Mouse (Mus musculus) granulocyte monocyte progenitor cell, adult 5-6 weeks (primary cell): ENCODE results near the gene Med12l. TPM values are rescaled to one million over a fixed set of nuclear protein-coding genes. Genes with fewer than 3 reads are reported as not detected.

Experiments used
- ATAC-seq: replicated peaks from 2 replicates; pipeline ENCODE4 v1.8.0; 2016; ENCODE audit warnings: mild to moderate bottlenecking, moderate TSS enrichment, inconsistent platforms; ENCODE audit not compliant: poor library complexity, severe bottlenecking
- total RNA-seq, 2 experiments: library from RNA; stranded (forward) in 1 of 2; stranded (reverse) in 1 of 2; fragments of 200-712, 200-1000 nt in 1 of 2; fragments of >200 nt in 1 of 2; fragmentation: Nextera tagmentation in 1 of 2; gene quantifications; 2 replicates each; pipeline ENCODE4 v1.2.3; 2014 to 2017

Gene Med12l
- total RNA-seq, 2 experiments from 2014 or later, result 1.7 to 2.4 TPM

DNA sequence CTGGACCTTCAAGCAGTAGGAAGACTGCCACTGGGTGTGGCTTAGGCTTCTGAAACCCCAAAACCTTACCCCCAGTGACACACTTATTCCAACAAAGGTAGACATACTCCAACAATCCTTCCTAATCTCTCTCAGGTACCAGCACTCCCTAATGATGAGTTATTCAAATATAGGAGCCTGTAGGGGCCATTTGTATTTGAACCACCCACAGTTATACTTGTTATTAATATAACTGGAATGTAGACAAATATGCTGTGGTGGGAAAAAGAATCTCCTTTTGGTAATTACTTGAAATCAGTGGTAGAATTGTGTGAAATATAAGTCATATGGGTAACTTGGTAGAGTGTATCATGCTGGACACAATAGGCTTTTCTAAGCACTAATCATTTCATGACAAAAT, 273.0 kb downstream of the Med12l start:
- no peak for ATAC-seq

DNA sequence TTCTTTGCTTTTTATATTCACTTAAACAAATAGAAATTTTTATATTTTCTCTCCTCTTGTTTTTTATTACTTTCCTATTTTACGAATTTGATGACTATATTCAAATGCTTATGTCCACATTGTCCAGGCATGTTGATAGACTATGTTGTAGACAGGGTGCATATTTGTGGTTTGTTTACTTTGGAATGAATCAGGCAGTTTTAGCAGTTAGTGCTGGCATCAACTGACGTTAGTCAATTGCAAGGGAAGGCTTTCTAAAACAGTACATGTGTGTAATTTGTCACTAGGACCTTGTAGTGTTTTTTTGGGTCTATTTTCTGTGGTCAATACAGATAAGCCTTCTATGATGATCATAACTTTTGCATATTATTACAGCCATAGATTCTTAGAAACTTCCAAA, 284.9 kb downstream of the Med12l start:
- no peak for ATAC-seq

GRCm38 (mm10) chr3:59293437-59294199, 288.0 kb downstream of the Med12l start:
- no peak for ATAC-seq

DNA sequence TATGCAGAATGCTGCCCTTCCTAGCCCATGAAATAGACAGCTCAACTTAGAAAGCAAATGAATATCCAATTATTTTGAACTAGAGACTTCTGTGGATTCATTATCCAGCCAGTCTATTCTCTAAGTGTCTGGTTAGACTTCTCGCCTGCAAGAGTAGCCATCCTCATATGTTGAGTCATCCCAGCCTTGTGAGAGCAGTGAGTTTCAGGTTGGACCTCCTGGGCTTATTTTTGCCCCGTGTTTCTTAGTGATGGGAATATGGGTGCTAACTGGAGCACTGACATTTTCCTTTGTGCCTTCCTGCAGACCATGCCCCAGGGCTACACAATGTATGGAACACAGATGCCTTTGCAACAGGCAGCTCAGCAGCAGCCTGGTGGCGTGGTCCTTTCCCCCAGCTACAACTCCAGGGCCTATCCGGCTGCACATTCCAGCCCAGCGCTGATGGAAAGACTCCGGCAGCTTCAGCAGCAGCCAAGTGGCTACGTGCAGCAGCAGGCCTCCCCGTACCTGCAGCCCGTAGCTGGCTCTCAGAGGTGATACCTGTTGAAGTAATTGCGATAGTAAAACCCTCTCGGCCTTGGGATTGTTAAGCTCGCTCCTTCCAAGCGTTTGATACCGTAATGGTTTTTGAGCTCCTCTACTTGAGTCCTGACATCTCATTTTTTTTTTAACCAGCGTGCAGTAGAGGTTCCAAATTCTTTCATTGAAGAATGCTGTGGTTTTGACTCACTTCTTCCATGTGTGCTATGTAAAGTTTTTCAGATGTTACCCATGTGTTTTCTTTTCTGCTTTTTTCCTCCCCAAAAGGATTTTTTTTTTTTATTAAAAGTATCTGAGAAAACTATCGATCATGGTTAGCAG, 290.3 kb downstream of the Med12l start:
- no peak for ATAC-seq

DNA sequence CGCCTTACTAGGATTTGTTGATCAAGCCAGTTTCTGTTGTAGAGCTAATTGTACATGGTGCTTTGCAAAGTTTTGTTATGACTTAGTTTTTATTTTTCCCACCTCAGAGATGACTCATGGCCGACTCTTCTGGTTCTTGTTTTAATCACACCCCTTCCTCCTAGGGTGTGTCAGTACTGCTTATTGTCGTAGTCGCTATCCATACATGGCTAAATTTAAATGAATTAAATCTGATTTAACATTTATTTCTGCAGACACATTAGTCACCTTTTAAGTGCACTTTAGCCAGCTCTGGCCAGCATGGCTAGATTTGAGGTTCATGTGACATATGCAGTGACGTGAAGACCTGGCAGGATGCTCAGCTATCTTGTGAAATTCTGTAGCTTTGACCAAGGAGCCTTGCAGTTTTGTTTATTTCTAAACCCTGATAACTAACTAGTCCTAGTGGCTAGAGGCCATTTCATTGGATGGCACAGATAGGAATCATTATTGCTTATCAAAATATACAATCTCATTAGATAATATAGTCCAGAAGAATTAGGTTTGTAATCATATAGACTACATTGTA, 291.0 kb downstream of the Med12l start:
- no peak for ATAC-seq

GRCm38 (mm10) chr3:59297653-59298052, 292.0 kb downstream of the Med12l start:
- ATAC-seq, result no peak

GRCm38 (mm10) chr3:59304944-59305343, 299.3 kb downstream of the Med12l start:
- ATAC-seq, result no peak

- ATAC-seq, result no peak
Observed at GRCm38 (mm10) chr3:59305518-59305917, 299.9 kb downstream of the Med12l start.

- ATAC-seq, result peak; percentile 86
Observed at GRCm38 (mm10) chr3:59312610-59313009, 307.0 kb downstream of the Med12l start.

DNA sequence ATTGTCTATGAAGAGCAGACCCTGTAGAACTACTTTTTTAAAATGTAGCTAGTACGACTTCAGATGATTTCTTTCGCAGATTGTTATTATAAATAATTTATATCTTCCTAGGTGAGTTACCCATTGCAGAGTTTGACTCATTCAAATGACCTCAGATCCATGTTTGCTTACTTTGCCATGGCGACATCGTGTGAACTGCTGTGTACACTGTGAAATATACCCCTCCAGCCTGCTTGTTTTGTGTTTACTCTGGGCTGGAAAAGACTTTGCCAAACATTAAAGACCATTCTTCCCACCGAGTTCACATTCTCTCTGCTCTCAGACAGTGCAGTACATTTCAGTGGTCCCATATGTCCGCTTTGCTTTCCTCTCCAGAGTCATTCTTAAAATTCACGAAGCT, 310.5 kb downstream of the Med12l start:
- no peak for ATAC-seq

DNA sequence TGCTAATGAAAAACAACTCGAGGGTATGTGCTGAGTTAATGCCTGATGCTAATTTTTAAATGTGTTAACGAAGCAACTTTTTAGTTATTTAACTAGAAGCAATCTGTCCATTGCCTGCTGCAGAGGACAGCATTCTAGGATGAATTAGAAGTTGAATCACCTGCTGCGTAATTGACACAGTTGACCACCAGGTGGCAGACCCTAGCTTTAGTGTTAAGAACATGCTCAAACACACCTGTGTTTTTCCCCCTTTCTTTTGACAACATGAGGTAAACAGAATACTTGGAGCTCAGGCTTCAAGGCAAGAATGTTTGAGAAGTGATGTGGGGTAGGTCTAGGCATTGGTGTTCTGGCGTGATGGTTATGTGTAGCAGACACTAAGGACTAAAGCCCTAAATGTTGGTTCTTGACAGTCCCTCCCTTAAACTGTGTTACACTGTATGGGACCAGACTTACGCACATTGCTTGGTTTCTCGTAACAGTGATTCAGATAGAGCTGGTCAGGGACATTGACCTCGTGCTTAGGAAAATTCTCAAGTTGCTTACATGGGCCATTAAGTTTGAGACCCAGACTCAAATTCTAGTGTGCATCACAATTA, 315.8 kb downstream of the Med12l start:
- ATAC-seq, result peak; percentile 79

DNA sequence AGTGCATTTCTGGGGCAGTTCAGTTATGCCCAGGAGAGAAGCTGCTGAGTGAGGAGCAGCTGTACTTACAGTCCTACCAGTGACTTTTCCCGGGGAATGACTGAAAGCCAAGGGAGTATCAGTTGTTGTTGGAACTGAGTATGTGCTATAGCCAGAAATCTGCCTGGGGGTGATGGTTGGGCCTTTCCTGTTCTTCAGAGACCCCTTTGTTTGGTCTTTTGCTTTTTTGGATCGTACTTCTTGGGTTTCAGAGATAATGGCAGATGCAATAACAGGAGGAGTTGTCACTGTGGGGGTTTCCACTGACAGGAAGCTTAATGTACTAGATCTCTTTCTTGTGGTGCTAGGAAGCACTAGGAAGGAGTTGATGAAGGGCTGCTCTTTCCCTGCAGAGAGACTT, 322.9 kb downstream of the Med12l start:
- no peak for ATAC-seq

GRCm38 (mm10) chr3:59341647-59342427, 336.2 kb downstream of the Med12l start:
- peak; percentile 94 for ATAC-seq

GRCm38 (mm10) chr3:59343026-59343425, 337.4 kb downstream of the Med12l start:
- no peak for ATAC-seq

DNA sequence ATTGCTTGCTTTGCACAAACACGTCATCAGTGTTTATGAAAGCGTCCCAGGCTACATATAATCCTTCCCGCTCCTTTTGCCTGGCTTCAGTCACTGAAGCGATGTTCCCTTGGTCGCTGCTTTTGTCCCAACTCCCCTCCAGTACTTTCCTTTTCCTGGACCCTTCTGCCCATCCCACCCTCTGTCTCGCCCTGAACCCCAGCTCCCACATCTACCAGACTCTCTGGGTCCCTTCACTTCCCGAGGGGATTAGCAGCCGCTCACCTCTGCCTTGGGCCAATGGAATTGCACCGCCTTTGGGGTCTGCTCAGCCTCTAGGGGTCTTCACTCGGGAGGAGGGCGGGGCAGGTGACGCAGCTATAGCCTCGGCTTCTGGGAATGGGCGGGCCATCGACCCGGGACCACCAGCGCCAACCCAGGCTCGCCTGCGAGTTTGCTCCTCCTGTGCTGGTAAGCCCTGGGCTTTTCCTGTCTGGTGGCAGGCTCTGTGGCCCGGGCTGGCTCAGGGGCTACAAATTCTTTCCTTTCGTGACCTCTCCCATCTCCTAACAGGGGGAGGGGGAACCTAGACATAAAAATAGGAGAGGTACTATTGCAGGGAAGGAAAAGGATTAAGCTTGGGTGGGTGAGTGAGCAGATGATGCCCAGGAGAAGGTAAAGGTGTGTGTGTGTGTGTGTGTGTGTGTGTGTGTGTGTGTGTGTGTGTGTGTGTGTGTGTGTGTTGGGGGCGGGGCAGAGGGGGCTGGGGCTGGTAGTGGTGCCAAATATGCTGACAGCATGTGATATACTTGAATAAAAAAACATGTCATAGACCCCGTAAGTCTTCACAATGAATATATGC, 338.7 kb downstream of the Med12l start, which contains the start of gene Igsf10:
TSS of gene Igsf10 (minus strand) at position 330 of the 841 bp plus-strand sequence.
- ATAC-seq, result peak; percentile 40

DNA sequence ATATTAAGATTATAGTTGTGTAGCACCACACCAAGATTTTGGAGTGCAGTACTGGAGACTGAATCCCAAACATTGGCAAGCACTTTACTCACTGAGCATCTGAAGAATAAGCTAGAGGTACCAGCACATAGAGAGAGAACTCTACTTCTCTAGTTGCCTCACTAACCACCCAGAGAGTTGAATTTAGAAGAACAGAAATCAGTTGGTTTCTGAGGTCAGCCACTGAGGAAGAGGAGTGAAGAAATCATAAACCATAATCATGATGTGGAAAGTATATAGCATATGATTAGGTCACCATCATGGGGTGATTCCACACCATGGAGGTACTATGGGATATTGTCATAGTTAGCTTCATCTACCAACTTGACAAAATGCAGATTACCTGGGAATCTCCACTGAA, 346.1 kb downstream of the Med12l start:
- ATAC-seq, result peak; percentile 99

DNA sequence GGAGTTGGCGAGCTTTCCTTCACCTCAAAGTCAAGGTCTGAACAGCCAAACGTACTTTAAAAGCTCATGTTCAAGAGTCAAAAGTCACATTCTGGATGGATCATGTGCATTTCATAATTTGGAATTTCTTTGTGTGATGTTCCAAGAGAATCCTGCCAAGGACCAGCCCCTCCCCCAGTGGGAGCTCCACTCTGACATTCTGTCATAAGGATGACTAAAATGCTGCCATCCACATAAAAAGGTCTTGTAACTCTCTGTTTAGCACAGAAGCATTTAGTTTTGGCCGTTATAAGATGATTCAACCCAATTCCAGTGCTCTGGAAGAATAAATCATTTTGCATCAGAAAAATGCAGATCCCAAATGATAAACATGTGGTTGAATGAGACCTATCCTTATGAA, 348.5 kb downstream of the Med12l start:
- ATAC-seq, result no peak

DNA sequence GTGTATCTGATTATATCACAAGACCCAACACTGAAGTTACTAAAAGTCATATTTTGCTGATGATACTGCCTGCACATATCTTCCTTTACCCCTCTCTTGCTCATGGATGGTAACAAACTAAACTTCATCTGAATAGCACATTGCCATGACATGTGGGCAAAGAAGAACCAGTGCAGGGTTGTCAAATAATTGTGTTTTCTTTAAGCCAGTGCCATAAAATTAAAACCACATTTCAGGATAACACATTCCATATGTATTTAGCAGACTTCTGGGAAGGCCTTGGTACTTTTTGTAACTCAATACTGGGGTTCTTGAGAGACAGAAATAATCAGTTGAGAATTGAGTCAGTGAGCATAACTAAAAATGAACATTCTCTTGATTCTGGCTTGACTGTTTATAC, 354.5 kb downstream of the Med12l start:
- no peak for ATAC-seq

- ATAC-seq, result no peak
Observed at GRCm38 (mm10) chr3:59361895-59362294, 356.3 kb downstream of the Med12l start.
